ENCODE assay signal across 7 mouse cellular contexts in the genomic region with DNA sequence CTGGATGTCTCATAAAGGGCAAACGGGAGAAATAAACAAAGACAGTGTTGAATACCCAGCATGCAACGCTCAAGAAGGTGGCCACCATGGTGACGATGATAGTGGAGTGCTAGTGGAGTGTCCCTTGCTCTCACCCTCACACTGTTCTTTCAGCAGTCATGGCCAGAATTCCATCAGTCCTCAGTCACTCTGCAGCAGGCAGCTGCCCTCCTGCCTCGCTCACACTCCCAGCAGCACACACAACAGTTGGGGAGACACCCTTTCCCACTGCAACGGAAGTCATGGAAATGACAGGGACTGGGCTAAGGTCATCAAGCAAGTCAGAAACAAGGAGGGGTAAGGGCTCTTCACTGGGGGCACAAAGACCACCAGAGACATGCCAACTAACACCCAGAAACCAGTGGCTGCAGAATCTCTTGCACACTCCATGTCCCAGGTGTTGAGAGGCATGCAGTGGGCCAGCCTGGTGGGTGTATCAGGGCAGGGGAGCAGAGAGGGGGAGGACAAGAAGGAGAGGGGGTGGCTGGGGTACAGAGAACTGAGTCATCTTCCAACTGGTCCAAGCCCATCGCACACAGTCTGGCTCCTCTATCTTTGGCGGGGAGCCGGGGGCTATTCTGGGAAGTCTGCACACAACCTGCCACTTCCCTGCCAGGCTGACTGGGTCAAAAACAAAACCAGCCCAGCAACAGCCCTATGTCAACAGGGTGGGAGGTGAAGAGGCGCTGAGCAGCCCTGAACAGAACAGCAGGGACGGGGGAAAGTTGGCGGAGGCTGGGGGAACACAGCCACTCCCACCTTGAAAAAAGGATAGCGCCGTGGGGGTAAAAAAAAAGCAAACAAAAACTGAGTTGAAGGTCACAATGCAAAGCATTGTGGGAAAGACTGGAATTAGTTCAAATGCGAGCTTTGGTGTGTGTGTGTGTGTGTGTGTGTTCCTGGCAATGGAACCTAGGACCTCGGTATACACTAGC. TPM values are rescaled to one million over a fixed set of nuclear protein-coding genes. Genes with fewer than 3 reads are reported as not detected.
DNase-seq lines count a peak whose midpoint lies in the region; ATAC-seq lines count a peak whose summit lies in the region.

No protein-coding gene starts in this region.

- no peaks in the 10 kb centered on the region for H3K36me3 ChIP-seq in liver, embryonic 15.5 days (replicated peaks)
- H3K36me3 ChIP-seq in stomach, embryonic 15.5 days: no peaks in the 10 kb centered on the region

- peak overlapping the region; percentile 51 for H3K27ac ChIP-seq in liver, embryonic 15.5 days (replicated peaks)
- peak overlapping the region; percentile 23; the same call in 1 of the 2 replicates for H3K27ac ChIP-seq in stomach, embryonic 15.5 days

- H3K4me3 ChIP-seq in liver, embryonic 15.5 days (replicated peaks): no peak overlapping the region
- H3K4me3 ChIP-seq in stomach, embryonic 15.5 days (replicated peaks): no peak overlapping the region

- DNase-seq in Muller cell, postnatal 12 days (ENCODE audit: inconsistent ontology term): peak; percentile 89
- peak; percentile 77 for DNase-seq in adrenal gland, postnatal 14 days
- DNase-seq in frontal cortex, postnatal 10 days (ENCODE audit: low spot score in 2 of 2): peak; percentile 57 to 71
- peak; percentile 75 for DNase-seq in heart, postnatal 25 days (ENCODE audit: low spot score)
- DNase-seq in T-cell, adult 2 months (ENCODE audit: low spot score): no peak

- peaks cover 32% of the 10 kb centered on the region for H3K4me1 ChIP-seq in liver, embryonic 15.5 days (replicated peaks)
- H3K4me1 ChIP-seq in stomach, embryonic 15.5 days: peaks cover 13% of the 10 kb centered on the region; the same call in 1 of the 2 replicates

- H3K9me3 ChIP-seq in liver, embryonic 15.5 days (replicated peaks): no peaks in the 10 kb centered on the region
- H3K9me3 ChIP-seq in stomach, embryonic 15.5 days: no peaks in the 10 kb centered on the region

- WGBS in liver, embryonic 15.5 days (ENCODE audit: insufficient replicate concordance): 64% methylated on average over 15 of the region's 15 CpGs
- 63% methylated on average over 15 of the region's 15 CpGs for WGBS in stomach, embryonic 15.5 days

- H3K9ac ChIP-seq in liver, embryonic 15.5 days: no peak overlapping the region
- no peak overlapping the region for H3K9ac ChIP-seq in stomach, embryonic 15.5 days

- peak; percentile 54; the same call in 1 of the 2 replicates for ATAC-seq in liver, embryonic 15.5 days (ENCODE audit: insufficient read depth)
- ATAC-seq in stomach, embryonic 15.5 days (ENCODE audit: insufficient read depth, low FRiP score, low read depth): peak; percentile 61

- intact Hi-C loops in heart, postnatal 25 days (cut with DNase I): no loop called here

- no peaks in the 10 kb centered on the region for H3K27me3 ChIP-seq in liver, embryonic 15.5 days
- H3K27me3 ChIP-seq in stomach, embryonic 15.5 days (replicated peaks): no peaks in the 10 kb centered on the region

- H3K4me2 ChIP-seq in liver, embryonic 15.5 days: no peak overlapping the region
- H3K4me2 ChIP-seq in stomach, embryonic 15.5 days: no peak overlapping the region

RNA-seq across cellular contexts. Expression of gene Arl6ip4, which starts 57.4 kb away (rescaled TPM):
- total RNA-seq in adrenal gland, postnatal 14 days (2021): 48.5 and 64.0 TPM in 2 replicates
- 10 to 100 TPM; 36.2 to 43.0 TPM for total RNA-seq in heart, postnatal 25 days (2021)
- polyA plus RNA-seq in liver, embryonic 15.5 days (2015; fragmentation: Nextera tagmentation; extraction: Ambion mirVana): 52.1 and 53.5 TPM in 2 replicates
- 101 and 102 TPM in 2 replicates for polyA plus RNA-seq in stomach, embryonic 15.5 days (2015; fragmentation: Nextera tagmentation; extraction: Ambion mirVana)
